Mouse (Mus musculus) forebrain, embryonic 10.5 days (tissue): ENCODE results near the gene Gzmg. TPM values are rescaled to one million over a fixed set of nuclear protein-coding genes. Genes with fewer than 3 reads are reported as not detected.
"Not testable (repeated sequence)": the region's sequence is repeated elsewhere in the genome, so short reads cannot be mapped to it uniquely, and the experiment has no call there.

Experiments used
- DNase-seq: peaks from one replicate; pipeline ENCODE4 v3.0.0-alpha.2; 2017; ENCODE audit warnings: low spot score; ENCODE audit errors: extremely low spot score
- H3K27ac ChIP-seq: fragments of 300-500 bp; sonication (generic); 2 replicates; pipeline ENCODE4 v1.5.1; 2016; ENCODE audit warnings: mild to moderate bottlenecking
- H3K27me3 ChIP-seq: fragments of 300-500 bp; sonication (generic); 2 replicates; pipeline ENCODE4 v1.6.1; 2016; ENCODE audit warnings: mild to moderate bottlenecking; ENCODE audit not compliant: poor library complexity, severe bottlenecking
- H3K36me3 ChIP-seq: fragments of 300-500 bp; sonication (generic); replicated peaks from 2 replicates; pipeline ENCODE4 v1.6.1; 2016; ENCODE audit warnings: mild to moderate bottlenecking, moderate library complexity
- H3K4me1 ChIP-seq: fragments of 300-500 bp; sonication (generic); 2 replicates; pipeline ENCODE4 v1.6.1; 2016
- H3K4me3 ChIP-seq: fragments of 300-500 bp; sonication (generic); 2 replicates; pipeline ENCODE4 v1.5.1; 2016; ENCODE audit warnings: mild to moderate bottlenecking, moderate library complexity
- H3K9me3 ChIP-seq: fragments of 300-500 bp; sonication (generic); 2 replicates; pipeline ENCODE4 v1.6.1; 2016; ENCODE audit warnings: mild to moderate bottlenecking, moderate library complexity
- WGBS: fragments of 180-500 bp; shearing (Covaris S2); methylation state at CpG from one replicate; pipeline ENCODE4 v1.1.7; 2016; 5-methylcytosine and 5-hydroxymethylcytosine counted together
- polyA plus RNA-seq: library from polyadenylated mRNA; unstranded; fragments of >200 nt; fragmentation: Nextera tagmentation; extraction: Ambion mirVana; gene quantifications from 2 replicates; pipeline ENCODE4 v1.2.1, GENCODE M21; 2016

Gene Gzmg
- polyA plus RNA-seq, 1 experiment from 2014 or later = not detected

DNA sequence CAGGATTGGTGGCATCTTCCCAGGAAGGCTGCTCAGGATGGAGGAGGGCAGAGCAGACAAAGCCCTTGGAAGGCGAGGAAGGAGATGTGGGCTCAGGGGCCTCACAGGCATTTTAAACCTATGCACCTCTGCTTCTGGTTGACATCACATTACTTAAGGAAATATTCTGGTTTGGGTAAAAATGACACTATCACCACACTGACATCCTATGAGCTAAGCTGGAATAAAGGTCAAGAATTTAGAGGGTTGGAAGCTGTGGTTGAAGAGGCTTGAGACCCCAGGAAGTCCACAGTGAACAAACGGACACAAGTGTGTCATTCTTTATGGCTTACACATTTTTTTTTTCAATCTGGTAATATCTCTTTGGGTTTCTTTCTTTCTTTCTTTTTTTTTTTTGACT lies 26.9 kb downstream of the Gzmg start, which contains the start of gene Gzmd:
TSS of gene Gzmd (minus strand) at position 101 of the 400 bp plus-strand sequence.
- not testable (repeated sequence) for H3K27ac ChIP-seq, H3K4me1 ChIP-seq, H3K9me3 ChIP-seq, DNase-seq, H3K36me3 ChIP-seq, H3K27me3 ChIP-seq, H3K4me3 ChIP-seq
- 78% methylated on average over 2 of the region's 2 CpGs for WGBS

DNA sequence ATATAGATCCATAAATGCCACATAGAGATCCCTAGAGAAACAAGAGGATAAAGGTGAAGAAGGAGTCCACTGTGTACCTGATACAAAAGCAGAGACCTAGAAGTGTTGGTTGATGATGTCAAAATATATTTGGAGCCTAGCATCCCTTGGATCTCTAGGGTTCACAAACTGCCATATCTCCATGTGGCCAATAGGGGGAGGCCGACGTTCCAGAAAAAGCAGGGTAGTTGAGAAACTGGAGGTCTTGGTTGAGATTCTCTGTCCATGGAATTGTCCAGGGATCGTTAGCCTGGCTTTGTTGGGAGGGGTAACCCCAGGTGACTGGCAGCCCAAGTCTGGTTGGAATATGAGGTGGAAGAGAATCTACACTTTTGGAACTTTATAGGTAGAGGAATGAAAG lies 31.0 kb downstream of the Gzmg start:
- WGBS = 47% methylated on average over 3 of the region's 3 CpGs
- H3K36me3 ChIP-seq = no peaks in the 10 kb centered on the region
- H3K4me3 ChIP-seq = no peak overlapping the region
- no peak overlapping the region for H3K27ac ChIP-seq
- DNase-seq = no peak
- no peaks in the 10 kb centered on the region for H3K4me1 ChIP-seq
- H3K27me3 ChIP-seq = no peaks in the 10 kb centered on the region
- no peaks in the 10 kb centered on the region for H3K9me3 ChIP-seq

DNA sequence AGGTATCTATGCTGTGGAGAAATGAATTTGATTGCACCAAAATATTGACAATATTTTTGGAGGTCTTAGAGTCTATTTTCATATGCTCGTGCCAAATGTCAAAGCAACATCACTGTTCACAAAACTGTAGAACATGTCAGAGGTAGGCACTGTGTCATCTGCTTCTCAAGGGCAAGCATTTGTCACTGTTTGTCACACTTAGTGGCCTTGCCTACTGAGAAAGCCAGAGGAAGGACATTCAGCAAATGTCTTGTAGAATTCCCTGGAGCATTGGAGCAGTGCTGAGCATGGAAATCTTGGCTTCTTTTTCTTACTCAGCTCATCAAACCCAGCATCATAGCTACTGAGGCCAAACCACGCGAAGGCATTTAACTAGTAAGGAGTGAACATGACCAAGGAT lies 35.9 kb downstream of the Gzmg start:
- 86% methylated on average over 3 of the region's 3 CpGs for WGBS
- no peaks in the 10 kb centered on the region for H3K4me1 ChIP-seq
- no peaks in the 10 kb centered on the region for H3K36me3 ChIP-seq
- H3K27ac ChIP-seq = no peak overlapping the region
- H3K4me3 ChIP-seq = no peak overlapping the region
- no peaks in the 10 kb centered on the region for H3K27me3 ChIP-seq
- H3K9me3 ChIP-seq = no peaks in the 10 kb centered on the region
- no peak for DNase-seq

DNA sequence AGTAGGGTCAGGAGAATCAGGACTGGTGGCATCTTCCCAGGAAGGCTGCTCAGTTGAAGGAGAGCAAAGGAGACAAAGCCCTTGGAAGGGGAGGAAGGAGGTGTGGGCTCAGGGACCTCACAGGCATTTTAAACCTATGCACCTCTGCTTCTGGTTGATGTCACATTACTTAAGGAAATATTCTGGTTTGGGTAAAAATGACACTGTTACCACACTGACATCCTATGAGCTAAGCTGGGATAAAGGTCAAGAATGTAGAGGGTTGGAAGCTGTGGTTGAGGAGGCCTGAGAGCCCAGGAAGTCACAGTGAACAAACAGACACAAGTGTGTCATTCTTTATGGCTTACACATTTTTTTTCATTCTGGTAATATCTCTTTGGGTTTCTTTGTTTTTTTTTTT lies 38.9 kb downstream of the Gzmg start, which contains the start of gene Gzme:
TSS of gene Gzme (minus strand) at position 101 of the 400 bp plus-strand sequence.
- Histone ChIP-seq H3K36me3 (no peaks in the 10 kb centered on the region), H3K4me1 (peaks cover 6% of the 10 kb centered on the region), H3K27ac (no peak within 1 kb of the TSS), H3K9me3 (no peaks in the 10 kb centered on the region), H3K4me3 (no peak within 1 kb of the TSS), H3K27me3 (no peaks in the 10 kb centered on the region)
- DNase-seq = no peak

DNA sequence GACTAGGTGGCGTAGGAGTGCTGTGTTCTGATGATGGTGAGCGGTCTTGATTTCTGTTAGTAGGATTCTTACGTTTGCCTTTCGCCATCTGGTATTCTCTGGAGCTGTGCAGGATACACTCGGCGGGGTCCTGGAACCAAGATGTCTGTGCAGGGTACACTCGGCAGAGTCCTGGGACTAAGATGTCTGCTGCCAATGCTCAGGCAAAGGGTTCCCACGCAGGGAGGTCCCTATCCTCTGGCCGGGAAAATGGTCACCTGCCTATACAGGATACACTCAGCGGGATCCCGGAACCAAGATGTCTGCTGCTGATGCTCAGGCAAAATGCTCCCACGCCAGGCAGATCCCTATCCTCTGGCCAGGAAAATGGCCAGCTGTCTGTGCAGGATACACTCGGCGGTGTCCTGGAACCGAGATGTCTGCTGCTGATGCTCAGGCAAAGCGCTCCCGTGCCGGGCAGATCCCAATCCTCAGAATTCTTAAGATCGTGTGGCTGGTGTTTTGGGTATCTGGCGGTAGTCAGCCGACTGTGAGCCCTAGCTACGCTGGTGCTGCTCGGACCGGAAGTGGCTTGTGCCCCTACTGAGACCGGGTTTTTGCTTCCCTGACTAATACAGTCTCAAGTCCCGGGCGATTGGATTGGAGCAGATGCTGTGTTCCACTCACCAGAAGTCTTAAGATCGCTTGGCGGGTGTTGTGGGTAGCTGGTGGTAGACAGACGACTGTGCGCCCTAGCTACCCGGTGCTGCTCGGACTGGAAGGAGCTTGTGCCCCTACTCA lies 43.7 kb downstream of the Gzmg start:
- H3K27me3 ChIP-seq, H3K27ac ChIP-seq, H3K36me3 ChIP-seq, H3K9me3 ChIP-seq, H3K4me1 ChIP-seq, H3K4me3 ChIP-seq, DNase-seq: not testable (repeated sequence)
- 91% methylated on average over 33 of the region's 33 CpGs for WGBS

Other genes starting within 250 kb of the Gzmg start
- gene Cma1, start 214.9 kb downstream of the Gzmg start, polyA plus RNA-seq = not detected in 2 replicates
- gene Cma2, start 208.6 kb downstream of the Gzmg start, polyA plus RNA-seq = not detected in 2 replicates
- not detected in 2 replicates for gene Mcpt1, start 141.6 kb downstream of the Gzmg start, polyA plus RNA-seq
- not detected in 2 replicates for gene Mcpt9, start 129.1 kb downstream of the Gzmg start, polyA plus RNA-seq
- not detected in 2 replicates for gene Mcpt2, start 117.5 kb downstream of the Gzmg start, polyA plus RNA-seq
- gene Mcpt4, start 97.3 kb downstream of the Gzmg start, polyA plus RNA-seq = not detected in 2 replicates
- not detected in 2 replicates for gene Mcpt8, start 74.3 kb downstream of the Gzmg start, polyA plus RNA-seq
- gene Ctsg, start 57.0 kb downstream of the Gzmg start, polyA plus RNA-seq = 0.29 TPM in 1 of 2 replicates, not detected in the other
- not detected in 2 replicates for gene Gzme, start 39.0 kb downstream of the Gzmg start, polyA plus RNA-seq
- not detected in 2 replicates for gene Gzmd, start 27.0 kb downstream of the Gzmg start, polyA plus RNA-seq
- gene Gzmn, start 15.0 kb upstream of the Gzmg start, polyA plus RNA-seq = not detected in 2 replicates
- not detected in 2 replicates for gene Gzmf, start 51.8 kb upstream of the Gzmg start, polyA plus RNA-seq
- 0.36 TPM in 1 of 2 replicates, not detected in the other for gene Gzmc, start 75.1 kb upstream of the Gzmg start, polyA plus RNA-seq
- not detected in 2 replicates for gene Gzmb, start 102.7 kb upstream of the Gzmg start, polyA plus RNA-seq
- gene Atp12a, start 205.5 kb upstream of the Gzmg start, polyA plus RNA-seq = 0.05 TPM in 1 of 2 replicates, not detected in the other
- gene Rnf17, start 243.0 kb upstream of the Gzmg start, polyA plus RNA-seq = 1.8 and 2.1 TPM in 2 replicates